Mouse (Mus musculus) layer of hippocampus, postnatal 25 days (tissue): Measurements from ENCODE around the gene Oas1h. TPM values are rescaled to one million over a fixed set of nuclear protein-coding genes. Genes with fewer than 3 reads are reported as not detected.
"Not testable (repeated sequence)": the region's sequence is repeated elsewhere in the genome, so short reads cannot be mapped to it uniquely, and the experiment has no call there.

Source experiments
- DNase-seq, 2 experiments: peaks; one replicate each; pipeline ENCODE4 v3.0.0; 2022; ENCODE audit warnings: mixed read lengths in 2 of 2, low spot score in 1 of 2; ENCODE audit errors: extremely low spot score in 1 of 2
- total RNA-seq, 2 experiments: library from RNA; stranded (reverse); gene quantifications; 2 replicates each; pipeline ENCODE4 v1.2.3; 2021

Gene Oas1h
- total RNA-seq, 2 experiments from 2014 or later, result not detected

- not testable (repeated sequence) for DNase-seq
Measured at GRCm38 (mm10) chr5:120878803-120879202, 17.6 kb downstream of the Oas1h start.

- not testable (repeated sequence) for DNase-seq
Measured at GRCm38 (mm10) chr5:120881681-120882080, 20.5 kb downstream of the Oas1h start.

DNA sequence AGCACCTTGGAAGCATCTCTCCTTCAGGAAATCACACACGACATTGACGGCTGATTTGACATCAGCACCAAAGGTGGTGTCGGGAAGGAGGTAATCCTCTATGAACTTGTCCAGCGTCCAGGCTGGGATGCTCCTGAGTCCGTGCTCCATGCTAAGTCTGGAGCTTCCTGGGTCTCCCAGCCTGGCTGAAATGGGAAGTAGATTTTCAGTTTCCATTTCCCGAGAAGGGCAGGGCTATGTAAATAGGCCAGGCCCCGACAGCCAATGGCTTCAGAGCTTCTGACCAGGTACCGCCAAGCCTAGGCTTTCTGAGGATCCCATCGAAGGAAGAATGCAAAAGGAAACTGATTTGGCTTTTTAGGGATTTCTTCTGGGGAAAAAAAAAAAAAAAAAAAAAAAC lies 26.2 kb downstream of the Oas1h start, which contains the start of gene Oas1g:
Gene Oas1g, minus strand, starts transcription at position 201 of the 400 bp plus-strand sequence.
- not testable (repeated sequence) for DNase-seq

DNA sequence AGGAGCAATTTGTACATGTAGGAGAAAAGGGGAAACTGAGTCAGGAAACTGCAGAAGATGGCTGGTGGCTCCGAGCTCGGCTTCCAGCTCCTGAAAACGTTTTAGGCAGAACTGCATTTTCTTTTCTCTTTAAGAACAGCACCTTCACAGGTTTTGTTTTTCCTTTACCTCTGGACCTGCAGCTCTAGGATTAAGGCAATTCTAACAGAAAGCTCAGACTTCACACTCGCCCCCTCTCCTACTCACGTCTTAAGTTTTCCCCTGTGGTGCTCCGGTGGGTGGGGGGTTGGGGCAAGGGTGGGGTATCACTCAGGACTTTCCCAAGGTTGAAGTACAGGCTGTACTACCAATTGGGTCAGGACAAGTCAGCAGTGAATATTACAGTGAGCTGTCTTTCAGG lies 26.6 kb downstream of the Oas1h start:
- no peak for DNase-seq

GRCm38 (mm10) chr5:120888294-120888815 lies 27.1 kb downstream of the Oas1h start:
- DNase-seq, result not testable (repeated sequence)

GRCm38 (mm10) chr5:120890026-120890425 lies 28.8 kb downstream of the Oas1h start:
- no peak for DNase-seq

GRCm38 (mm10) chr5:120890991-120891390 lies 29.8 kb downstream of the Oas1h start:
- no peak for DNase-seq

DNA sequence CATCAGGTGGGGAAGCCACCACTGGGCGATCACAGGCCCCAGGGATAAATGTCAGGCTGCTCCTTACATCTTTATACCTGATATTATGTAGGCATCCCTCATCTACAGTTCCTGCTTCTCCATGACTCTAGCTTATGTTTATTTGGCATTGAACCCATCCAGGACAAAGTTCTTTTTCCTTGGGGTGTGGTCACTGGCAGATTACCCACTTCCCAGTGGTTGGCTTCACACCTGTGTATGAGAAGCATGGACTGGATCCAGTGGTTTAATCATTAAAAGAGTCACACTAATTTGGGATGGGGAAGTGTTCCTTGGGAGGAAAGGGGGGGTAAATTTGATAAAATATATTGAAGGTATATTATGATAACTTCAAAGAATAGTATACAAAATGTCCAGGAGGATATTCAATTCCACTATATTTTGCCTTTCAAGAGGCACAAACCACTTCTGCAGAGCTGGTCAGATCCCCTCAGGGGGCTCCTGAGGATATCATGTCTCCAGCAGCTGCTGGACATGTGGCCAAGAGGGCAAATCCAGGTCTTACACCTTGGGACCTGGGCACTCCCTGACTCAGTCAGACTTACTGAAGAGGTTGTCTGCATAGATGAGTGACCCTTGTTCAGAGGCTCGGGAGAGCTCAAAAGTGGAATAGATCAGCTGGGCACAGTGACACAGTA lies 30.5 kb downstream of the Oas1h start:
- not testable (repeated sequence) for DNase-seq

DNA sequence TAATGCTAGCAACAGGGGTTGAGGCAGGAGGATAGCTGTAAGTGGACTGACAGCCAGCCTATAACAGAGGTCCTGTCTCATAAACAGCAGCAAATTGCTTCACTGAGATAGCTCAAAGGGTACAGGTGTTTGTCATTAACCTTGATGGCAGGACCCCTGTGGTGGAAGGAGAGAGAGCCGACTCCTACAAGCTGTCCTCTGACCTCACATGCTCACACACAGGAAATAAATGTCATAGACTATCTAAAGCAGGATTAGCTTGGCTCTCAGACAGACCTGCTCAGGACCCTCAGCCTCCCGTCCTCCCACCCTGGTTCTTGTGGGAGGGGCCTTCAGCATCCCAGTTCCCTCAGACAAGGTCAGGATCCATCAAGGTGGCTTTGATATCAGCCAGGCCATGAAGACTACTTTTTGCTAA lies 31.0 kb downstream of the Oas1h start:
- DNase-seq, result no peak

- not testable (repeated sequence) for DNase-seq
Measured at GRCm38 (mm10) chr5:120893866-120894265, 32.6 kb downstream of the Oas1h start.

- DNase-seq, result not testable (repeated sequence)
Measured at GRCm38 (mm10) chr5:120894692-120895091, 33.5 kb downstream of the Oas1h start.

GRCm38 (mm10) chr5:120895231-120895900 lies 34.1 kb downstream of the Oas1h start:
- no peak for DNase-seq

DNA sequence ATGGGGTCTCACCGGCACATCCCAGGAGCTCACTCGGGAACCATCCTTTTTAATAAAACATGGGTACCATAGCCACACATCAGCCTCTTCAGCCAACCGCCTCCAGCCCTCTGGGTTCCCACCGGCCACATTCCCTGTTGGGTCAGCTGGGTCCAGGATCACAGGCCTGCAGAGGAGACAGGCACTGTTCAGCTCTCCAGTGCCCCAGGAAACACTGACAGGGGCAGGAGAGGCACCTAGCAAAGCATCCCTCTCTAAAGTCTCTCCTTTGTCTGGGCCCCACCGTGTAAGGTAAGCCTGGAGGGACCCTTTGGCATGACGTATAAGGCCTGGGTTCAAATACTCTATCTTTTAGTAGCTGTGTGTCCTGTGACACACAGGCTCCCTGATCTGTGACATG lies 37.1 kb downstream of the Oas1h start:
- no peak for DNase-seq

DNA sequence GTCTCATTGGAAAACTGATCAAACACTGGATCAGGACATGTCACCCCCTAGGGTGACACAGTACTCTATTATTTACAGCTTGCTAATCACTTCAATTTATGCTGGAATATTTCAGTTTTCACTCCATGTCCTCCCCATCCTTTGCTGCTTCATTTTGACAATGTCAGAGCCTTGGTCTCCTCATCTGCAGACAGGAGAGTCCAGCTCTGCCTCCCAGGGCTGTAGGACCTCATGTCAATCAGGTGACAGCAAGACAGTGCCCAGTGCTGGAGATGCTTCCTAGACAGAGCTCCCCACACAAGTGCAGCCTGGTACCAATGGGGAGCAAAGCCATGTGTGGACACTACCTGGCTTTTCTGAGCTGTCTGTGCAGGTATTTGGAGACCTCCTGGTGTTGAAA lies 37.5 kb downstream of the Oas1h start:
- DNase-seq, result no peak

- no peak for DNase-seq
Measured at GRCm38 (mm10) chr5:120900666-120901065, 39.4 kb downstream of the Oas1h start.

GRCm38 (mm10) chr5:120902056-120902455 lies 40.8 kb downstream of the Oas1h start:
- no peak for DNase-seq

- DNase-seq, result not testable (repeated sequence)
Measured at GRCm38 (mm10) chr5:120906791-120907733, 45.8 kb downstream of the Oas1h start, which contains the start of gene Oas1a. Gene Oas1a, minus strand, starts transcription at chr5:120907521.

DNA sequence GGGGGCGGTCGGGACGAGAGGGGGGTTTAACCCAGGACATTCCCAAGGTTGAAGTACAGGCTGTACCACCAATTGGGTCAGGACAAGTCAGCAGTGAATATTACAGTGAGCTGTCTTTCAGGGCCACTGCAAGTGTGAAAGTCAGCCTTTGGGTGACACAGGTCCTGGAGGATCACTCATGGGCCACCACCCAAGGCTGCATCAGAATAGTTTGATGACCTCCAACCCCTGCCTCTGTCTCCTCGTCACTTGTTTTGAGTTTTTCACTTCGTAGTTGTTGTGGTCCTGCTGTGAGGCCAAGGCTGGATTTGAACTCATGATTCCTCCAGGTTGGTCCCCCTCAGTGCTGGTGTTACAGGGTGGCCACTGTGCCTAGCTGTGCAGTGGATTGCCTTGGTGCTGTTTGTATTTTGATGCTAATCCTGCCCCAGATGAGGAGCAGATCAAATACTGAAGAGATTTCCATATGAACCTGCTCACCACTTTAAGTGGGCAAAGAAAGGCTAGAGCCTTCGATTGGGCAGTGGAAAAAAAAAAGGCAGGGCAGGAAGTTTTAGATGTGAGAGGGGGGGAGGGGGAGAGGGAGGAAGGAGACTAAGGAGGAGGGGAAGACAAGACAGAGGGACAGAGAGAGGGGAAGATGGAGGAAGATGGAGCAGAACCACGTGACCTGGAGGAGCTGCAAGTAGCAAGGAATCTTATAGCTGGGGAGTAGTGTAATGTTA lies 47.1 kb downstream of the Oas1h start:
- DNase-seq, result no peak

DNA sequence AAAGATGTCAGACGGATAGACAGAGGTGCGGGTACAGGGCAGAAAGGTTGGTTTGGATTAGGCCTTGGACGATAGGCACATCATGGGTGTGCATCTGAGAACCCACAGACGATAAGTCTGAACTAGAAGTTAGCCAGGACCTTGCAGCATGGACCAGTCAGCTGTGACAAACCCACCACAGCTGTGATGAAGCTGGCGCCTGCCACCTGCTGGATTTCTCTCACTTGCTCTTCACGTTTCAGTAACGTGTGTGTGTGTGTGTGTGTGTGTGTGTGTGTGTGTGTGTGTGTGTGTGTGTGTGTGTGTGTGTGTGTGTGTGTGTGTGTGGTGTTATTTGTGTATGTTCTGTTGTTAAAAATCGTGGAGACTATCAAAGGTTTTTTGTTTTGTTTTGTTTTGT lies 53.0 kb downstream of the Oas1h start, which contains the start of gene Oas1d:
Gene Oas1d, plus strand, starts transcription at position 333 of the 400 bp plus-strand sequence.
- DNase-seq, result not testable (repeated sequence)
